Mouse (Mus musculus): ENCODE results near the gene Klhl12. TPM values are rescaled to one million over a fixed set of nuclear protein-coding genes. Genes with fewer than 3 reads are reported as not detected.

Gene Klhl12
- polyA plus RNA-seq, 1 experiment from 2014 or later: 35.3 TPM

GRCm38 (mm10) chr1:134493956-134494355, 38.6 kb downstream of the Klhl12 start:
- Histone ChIP-seq H3K4me1 (replicated peaks) (peaks cover 53% of the 10 kb centered on the region), H3K9me3 (replicated peaks) (no peaks in the 10 kb centered on the region), H3K4me3 (replicated peaks) (peak overlapping the region; percentile 84), H3K27ac (replicated peaks) (peak overlapping the region; percentile 96), H3K27me3 (no peaks in the 10 kb centered on the region), H3K4me2 (peak overlapping the region; percentile 84), H3K9ac (peak overlapping the region; percentile 78), H3K36me3 (replicated peaks) (peaks cover 36% of the 10 kb centered on the region)
- no peak for ATAC-seq (ENCODE audit: insufficient read depth)
- WGBS (ENCODE audit: insufficient replicate concordance): 8% methylated on average over 5 of the region's 5 CpGs

GRCm38 (mm10) chr1:134494428-134495215, 39.3 kb downstream of the Klhl12 start, which contains the start of gene Rabif:
Gene Rabif (plus strand): TSS chr1:134494648.
- Histone ChIP-seq H3K27ac (replicated peaks) (peak within 1 kb of the TSS; percentile 96), H3K4me1 (replicated peaks) (peaks cover 53% of the 10 kb centered on the region), H3K9ac (peak within 1 kb of the TSS; percentile 78), H3K9me3 (replicated peaks) (no peaks in the 10 kb centered on the region), H3K36me3 (replicated peaks) (peaks cover 30% of the 10 kb centered on the region), H3K4me2 (peak within 1 kb of the TSS; percentile 84), H3K27me3 (no peaks in the 10 kb centered on the region), H3K4me3 (replicated peaks) (peak within 1 kb of the TSS; percentile 84)
- ATAC-seq (ENCODE audit: insufficient read depth): peak; percentile 97
- WGBS (ENCODE audit: insufficient replicate concordance): under 1% methylated on average over 58 of the region's 58 CpGs

DNA sequence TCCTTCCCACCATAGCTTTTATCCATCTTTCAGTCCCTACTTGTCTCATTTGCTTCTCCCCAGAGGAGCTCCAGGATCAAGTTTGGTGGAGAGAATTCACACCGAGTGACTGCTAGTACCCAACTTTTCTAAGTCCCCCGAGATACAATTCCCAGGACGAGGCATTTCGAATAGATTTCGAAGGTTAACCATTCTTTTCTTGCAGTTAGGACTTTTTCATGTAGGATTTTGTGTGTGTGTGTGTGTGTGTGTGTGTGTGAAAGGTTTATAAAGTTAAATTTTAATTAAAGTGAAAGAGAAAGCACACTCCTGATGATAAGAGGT, 39.8 kb downstream of the Klhl12 start:
- H3K9ac ChIP-seq: peak overlapping the region; percentile 78
- peaks cover 24% of the 10 kb centered on the region for H3K36me3 ChIP-seq (replicated peaks)
- no peaks in the 10 kb centered on the region for H3K9me3 ChIP-seq (replicated peaks)
- ATAC-seq (ENCODE audit: insufficient read depth): no peak
- peak overlapping the region; percentile 84 for H3K4me3 ChIP-seq (replicated peaks)
- 22% methylated on average over 5 of the region's 5 CpGs for WGBS (ENCODE audit: insufficient replicate concordance)
- no peaks in the 10 kb centered on the region for H3K27me3 ChIP-seq
- H3K4me2 ChIP-seq: peak overlapping the region; percentile 84
- peak overlapping the region; percentile 96 for H3K27ac ChIP-seq (replicated peaks)
- peaks cover 53% of the 10 kb centered on the region for H3K4me1 ChIP-seq (replicated peaks)

DNA sequence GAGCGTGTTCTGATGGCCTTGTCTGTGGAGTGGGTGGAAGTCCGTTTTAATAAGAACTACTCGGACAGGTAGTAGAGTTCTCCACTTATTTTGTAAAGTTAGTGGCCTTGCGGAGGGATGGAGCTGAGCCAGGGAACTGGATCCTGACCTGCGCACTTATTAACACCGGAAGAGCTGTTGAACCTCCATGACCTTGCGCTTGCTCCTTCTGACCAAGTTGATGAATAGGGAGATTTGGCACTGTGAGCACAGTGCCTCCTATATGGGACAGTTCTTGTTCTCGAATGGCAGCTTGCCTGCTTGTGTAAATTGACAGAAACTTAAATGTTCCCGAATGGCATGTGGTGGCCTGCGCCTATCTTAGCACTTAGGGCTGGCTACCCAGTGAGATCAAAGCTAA, 40.7 kb downstream of the Klhl12 start:
- H3K9ac ChIP-seq: peak overlapping the region; percentile 78; the same call in 1 of the 2 replicates
- 85% methylated on average over 10 of the region's 10 CpGs for WGBS (ENCODE audit: insufficient replicate concordance)

DNA sequence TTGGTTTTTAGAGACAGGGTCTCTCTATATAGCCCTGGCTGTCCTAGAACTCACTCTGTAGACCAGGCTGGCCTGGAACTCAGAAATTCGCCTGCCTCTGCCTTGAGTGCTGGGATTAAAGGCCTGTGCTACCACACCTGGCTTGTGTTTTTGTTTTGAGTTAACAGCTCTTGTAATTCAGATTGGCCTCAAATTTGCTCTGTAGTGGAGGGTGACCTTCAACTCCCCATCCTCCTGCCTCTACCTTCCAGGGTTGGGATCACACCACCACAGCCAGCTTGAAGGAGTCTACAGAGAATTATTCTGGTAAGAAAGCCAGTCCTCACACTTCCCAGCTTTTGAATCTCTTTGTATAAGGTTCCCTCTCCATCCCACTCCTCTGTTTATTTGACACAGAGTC, 45.6 kb downstream of the Klhl12 start:
- no peak for ATAC-seq (ENCODE audit: insufficient read depth)
- H3K9me3 ChIP-seq (replicated peaks): no peaks in the 10 kb centered on the region
- 63% methylated on average over 1 of the region's 1 CpGs for WGBS (ENCODE audit: insufficient replicate concordance)
- peaks cover 13% of the 10 kb centered on the region for H3K4me1 ChIP-seq (replicated peaks)
- H3K36me3 ChIP-seq (replicated peaks): peaks cover 30% of the 10 kb centered on the region
- H3K9ac ChIP-seq: no peak overlapping the region
- H3K4me2 ChIP-seq: no peak overlapping the region
- no peak overlapping the region for H3K27ac ChIP-seq (replicated peaks)
- no peak overlapping the region for H3K4me3 ChIP-seq (replicated peaks)
- no peaks in the 10 kb centered on the region for H3K27me3 ChIP-seq

More for the DNA sequence above, 40.7 kb downstream of the Klhl12 start:
- H3K27me3 ChIP-seq: no peaks in the 10 kb centered on the region
- peaks cover 17% of the 10 kb centered on the region for H3K36me3 ChIP-seq (replicated peaks)
- ATAC-seq (ENCODE audit: insufficient read depth): no peak
- peaks cover 47% of the 10 kb centered on the region for H3K4me1 ChIP-seq (replicated peaks)
- H3K4me2 ChIP-seq: peak overlapping the region; percentile 84
- H3K4me3 ChIP-seq (replicated peaks): peak overlapping the region; percentile 84
- H3K9me3 ChIP-seq (replicated peaks): no peaks in the 10 kb centered on the region
- H3K27ac ChIP-seq (replicated peaks): 0 out of 2 replicates have a peak overlapping the region, but pooled peaks have one; percentile 96

- Histone ChIP-seq H3K4me3 (replicated peaks) (no peak overlapping the region), H3K9me3 (replicated peaks) (no peaks in the 10 kb centered on the region), H3K36me3 (replicated peaks) (peaks cover 51% of the 10 kb centered on the region), H3K27ac (replicated peaks) (no peak overlapping the region), H3K4me2 (no peak overlapping the region), H3K4me1 (replicated peaks) (peaks cover 5% of the 10 kb centered on the region; the same call in 1 of the 2 replicates), H3K27me3 (peaks cover 2% of the 10 kb centered on the region; the same call in 1 of the 2 replicates), H3K9ac (no peak overlapping the region)
- 79% methylated on average over 8 of the region's 8 CpGs for WGBS (ENCODE audit: insufficient replicate concordance)
- ATAC-seq (ENCODE audit: insufficient read depth): no peak
These were observed 50.9 kb downstream of the Klhl12 start for GRCm38 (mm10) chr1:134506201-134506600.

DNA sequence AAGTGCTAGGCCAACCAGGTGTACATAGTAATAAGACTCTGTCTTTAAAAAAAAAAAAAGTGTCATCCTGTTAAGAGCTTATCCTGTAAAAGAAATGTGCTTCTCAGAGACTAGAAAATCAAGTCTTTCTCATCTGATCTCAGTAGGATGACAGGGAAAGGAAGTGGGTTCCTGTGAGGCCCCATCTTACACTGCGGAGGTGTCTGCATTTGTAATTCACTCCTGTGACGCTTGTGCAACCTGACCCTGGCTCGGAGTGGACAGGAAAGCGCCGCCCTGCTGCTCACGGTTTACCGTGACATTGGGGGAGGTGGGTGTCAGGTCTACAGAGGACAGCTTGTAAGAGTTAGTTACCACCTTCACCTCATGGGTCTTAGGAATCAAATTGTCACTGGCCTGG, 54.7 kb downstream of the Klhl12 start:
- Histone ChIP-seq H3K9me3 (replicated peaks) (no peaks in the 10 kb centered on the region), H3K27me3 (peaks cover 40% of the 10 kb centered on the region), H3K4me2 (no peak overlapping the region), H3K4me1 (replicated peaks) (peaks cover 15% of the 10 kb centered on the region), H3K36me3 (replicated peaks) (peaks cover 38% of the 10 kb centered on the region), H3K27ac (replicated peaks) (0 out of 2 replicates have a peak overlapping the region, but pooled peaks have one; percentile 6), H3K9ac (no peak overlapping the region), H3K4me3 (replicated peaks) (no peak overlapping the region)
- ATAC-seq (ENCODE audit: insufficient read depth): no peak
- 16% methylated on average over 7 of the region's 7 CpGs for WGBS (ENCODE audit: insufficient replicate concordance)

- Histone ChIP-seq H3K9ac (no peak overlapping the region), H3K4me1 (replicated peaks) (peaks cover 15% of the 10 kb centered on the region), H3K27ac (replicated peaks) (no peak overlapping the region), H3K4me2 (no peak overlapping the region), H3K9me3 (replicated peaks) (no peaks in the 10 kb centered on the region), H3K27me3 (peaks cover 58% of the 10 kb centered on the region), H3K4me3 (replicated peaks) (no peak overlapping the region), H3K36me3 (replicated peaks) (peaks cover 18% of the 10 kb centered on the region)
- no peak for ATAC-seq (ENCODE audit: insufficient read depth)
- 33% methylated on average over 4 of the region's 4 CpGs for WGBS (ENCODE audit: insufficient replicate concordance)
These were observed 56.9 kb downstream of the Klhl12 start for GRCm38 (mm10) chr1:134512183-134512582.

- H3K4me3 ChIP-seq (replicated peaks): no peak overlapping the region
- peaks cover 58% of the 10 kb centered on the region for H3K27me3 ChIP-seq
- no peak overlapping the region for H3K27ac ChIP-seq (replicated peaks)
- H3K4me1 ChIP-seq (replicated peaks): peaks cover 15% of the 10 kb centered on the region
- no peaks in the 10 kb centered on the region for H3K9me3 ChIP-seq (replicated peaks)
- H3K9ac ChIP-seq: no peak overlapping the region
- WGBS (ENCODE audit: insufficient replicate concordance): 56% methylated on average over 6 of the region's 6 CpGs
- no peak overlapping the region for H3K4me2 ChIP-seq
- no peak for ATAC-seq (ENCODE audit: insufficient read depth)
- H3K36me3 ChIP-seq (replicated peaks): peaks cover 14% of the 10 kb centered on the region
These were observed 57.3 kb downstream of the Klhl12 start for GRCm38 (mm10) chr1:134512584-134512983.

GRCm38 (mm10) chr1:134513312-134513860, 58.1 kb downstream of the Klhl12 start:
- H3K4me2 ChIP-seq: peak overlapping the region; percentile 72
- H3K27ac ChIP-seq (replicated peaks): no peak overlapping the region
- ATAC-seq (ENCODE audit: insufficient read depth): no peak
- peaks cover 15% of the 10 kb centered on the region for H3K4me1 ChIP-seq (replicated peaks)
- H3K36me3 ChIP-seq (replicated peaks): peaks cover 6% of the 10 kb centered on the region
- WGBS (ENCODE audit: insufficient replicate concordance): 2% methylated on average over 38 of the region's 38 CpGs
- H3K9me3 ChIP-seq (replicated peaks): no peaks in the 10 kb centered on the region
- H3K4me3 ChIP-seq (replicated peaks): peak overlapping the region; percentile 51
- H3K9ac ChIP-seq: peak overlapping the region; percentile 14
- peaks cover 58% of the 10 kb centered on the region for H3K27me3 ChIP-seq

DNA sequence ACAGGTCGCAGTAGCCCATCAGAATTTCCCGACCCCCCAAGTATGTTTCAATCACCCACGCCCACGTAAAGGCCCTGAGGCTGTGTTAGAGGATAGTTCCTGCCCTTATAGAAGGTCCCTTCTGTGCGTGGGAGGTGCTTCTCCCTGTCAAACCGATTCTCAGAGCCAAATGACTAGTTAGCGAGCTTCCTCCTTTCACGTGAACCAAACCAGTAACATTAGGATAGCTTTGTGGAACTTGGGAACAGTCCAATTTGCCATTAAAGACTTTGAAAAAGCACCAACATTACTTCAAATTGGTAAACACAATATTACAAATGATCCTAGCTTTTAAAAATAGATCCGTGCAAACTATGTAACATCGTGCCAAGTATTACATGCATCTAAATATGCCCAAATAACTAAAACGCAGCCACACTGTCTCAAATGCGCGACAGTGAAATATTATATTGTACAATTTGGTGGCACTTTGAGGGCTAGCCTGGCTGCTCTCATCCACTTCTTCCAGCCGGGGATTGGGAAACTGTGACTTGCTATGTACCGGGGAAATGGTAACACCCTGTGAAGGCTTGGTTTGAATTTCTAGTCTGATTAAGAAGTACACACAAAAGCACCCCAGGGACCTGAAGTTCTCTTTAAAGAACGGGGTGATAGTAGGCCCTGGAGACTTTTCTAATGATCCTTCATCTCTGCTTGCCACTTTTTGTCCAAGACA, 58.7 kb downstream of the Klhl12 start:
- Histone ChIP-seq H3K36me3 (replicated peaks) (0 out of 2 replicates have a peak, but pooled peaks cover 4% of the 10 kb centered on the region), H3K4me3 (replicated peaks) (peak overlapping the region; percentile 51), H3K4me2 (peak overlapping the region; percentile 72), H3K27ac (replicated peaks) (no peak overlapping the region), H3K4me1 (replicated peaks) (peaks cover 19% of the 10 kb centered on the region), H3K9me3 (replicated peaks) (no peaks in the 10 kb centered on the region), H3K9ac (peak overlapping the region; percentile 14; the same call in 1 of the 2 replicates), H3K27me3 (peaks cover 58% of the 10 kb centered on the region)
- 41% methylated on average over 16 of the region's 16 CpGs for WGBS (ENCODE audit: insufficient replicate concordance)
- ATAC-seq (ENCODE audit: insufficient read depth): no peak

All from liver, embryonic 15.5 days (tissue).